Mouse (Mus musculus) ES-E14 (cell line): Measurements from ENCODE around the gene Otogl. TPM values are rescaled to one million over a fixed set of nuclear protein-coding genes. Genes with fewer than 3 reads are reported as not detected.

Experiments used
- DNase-seq: peaks from one replicate; pipeline ENCODE4 v3.0.0-alpha.2; 2013; ENCODE audit warnings: low read depth, low spot score
- H3K27ac ChIP-seq: 2 replicates; pipeline ENCODE4 v1.5.1; 2012; ENCODE audit warnings: low read depth, mild to moderate bottlenecking, low read length, moderate library complexity, mixed read lengths; ENCODE audit not compliant: poor library complexity, insufficient read depth, severe bottlenecking
- H3K36me3 ChIP-seq: 2 replicates; pipeline ENCODE4 v1.6.1; 2012; ENCODE audit warnings: mild to moderate bottlenecking, low read length, moderate library complexity, mixed read lengths; ENCODE audit not compliant: control insufficient read depth, poor library complexity, insufficient read depth, severe bottlenecking
- H3K4me1 ChIP-seq, 2 experiments: fragments of 150-350 bp in 1 of 2; sonication (generic) in 1 of 2; 2 replicates each; pipeline ENCODE4 v1.6.1; 2012; ENCODE audit warnings: low read length in 2 of 2, mild to moderate bottlenecking in 1 of 2, mixed read lengths in 1 of 2; ENCODE audit not compliant: control insufficient read depth in 2 of 2, insufficient read depth in 2 of 2, poor library complexity in 1 of 2
- H3K4me3 ChIP-seq, 2 experiments: fragments of 150-350 bp in 1 of 2; sonication (generic) in 1 of 2; 2 replicates each; pipeline ENCODE4 v1.5.1; 2012; ENCODE audit warnings: low read length in 2 of 2, low read depth in 1 of 2, mild to moderate bottlenecking in 1 of 2, mixed read lengths in 1 of 2; ENCODE audit not compliant: insufficient read depth in 1 of 2, poor library complexity in 1 of 2, severe bottlenecking in 1 of 2
- H3K9ac ChIP-seq: 2 replicates; pipeline ENCODE4 v1.6.1; 2012; ENCODE audit warnings: low read depth, mild to moderate bottlenecking, low read length, mixed read lengths; ENCODE audit not compliant: poor library complexity, insufficient read depth, severe bottlenecking
- H3K9me3 ChIP-seq: fragments of 150-350 bp; sonication (generic); 2 replicates; pipeline ENCODE4 v1.6.1; 2012; ENCODE audit warnings: low read depth, mild to moderate bottlenecking, low read length; ENCODE audit not compliant: control insufficient read depth, insufficient read depth
- CHD2 ChIP-seq: IDR thresholded peaks from 2 replicates; pipeline ENCODE4 v1.6.1; 2014; ENCODE audit warnings: mild to moderate bottlenecking, low read depth, low read length, inconsistent platforms
- HCFC1 ChIP-seq: IDR thresholded peaks from 2 replicates; pipeline ENCODE4 v1.6.1; 2012; ENCODE audit warnings: low read length, inconsistent platforms, borderline replicate concordance; ENCODE audit not compliant: insufficient read depth
- MAFK ChIP-seq: IDR thresholded peaks from 2 replicates; pipeline ENCODE4 v1.6.1; 2014; ENCODE audit warnings: mild to moderate bottlenecking, low read depth, low read length, inconsistent platforms; ENCODE audit not compliant: insufficient read depth
- ZC3H11A ChIP-seq: IDR thresholded peaks from 2 replicates; pipeline ENCODE4 v1.6.1; 2012; ENCODE audit warnings: low read depth, mild to moderate bottlenecking, inconsistent platforms, low read length, borderline replicate concordance
- ZNF384 ChIP-seq: IDR thresholded peaks from 2 replicates; pipeline ENCODE4 v1.6.1; 2012; ENCODE audit warnings: low read depth, low read length, inconsistent platforms
- in situ Hi-C, 2 experiments: fragments of 600-800 bp; cut with MboI; formaldehyde crosslinking; loops; one replicate each; pipeline ENCODE4 v1.15.1; 2025; ENCODE audit warnings: low sequenced_read_pairs in 2 of 2, inconsistent platforms in 1 of 2; ENCODE audit not compliant: unreplicated experiment in 2 of 2
- total RNA-seq: library from RNA; depleted of rRNA; stranded (reverse); fragments of 300-350 nt; gene quantifications from 2 replicates; pipeline ENCODE4 v1.2.3, GENCODE M21; 2012

The Otogl gene
- total RNA-seq, 1 experiment: under 0.01 TPM

- H3K36me3 ChIP-seq: no peaks in the 10 kb centered on the region
- no peak overlapping the region for H3K4me3 ChIP-seq
- H3K27ac ChIP-seq: no peak overlapping the region
- no peak for TF ChIP-seq MAFK
- no peak for TF ChIP-seq CHD2
- TF ChIP-seq ZC3H11A: no peak
- TF ChIP-seq HCFC1: no peak
- no peak for TF ChIP-seq ZNF384
- no peaks in the 10 kb centered on the region for H3K9me3 ChIP-seq
- H3K9ac ChIP-seq: no peak overlapping the region
- H3K4me1 ChIP-seq: no peaks in the 10 kb centered on the region
- in situ Hi-C loops: no loop called here
- DNase-seq: no peak
Measured at GRCm38 (mm10) chr10:107834452-107835239, 77.3 kb downstream of the Otogl start.

GRCm38 (mm10) chr10:107829151-107829550 lies 82.8 kb downstream of the Otogl start:
- Histone ChIP-seq H3K36me3 (no peaks in the 10 kb centered on the region), H3K9ac (no peak overlapping the region), H3K4me1 (no peaks in the 10 kb centered on the region), H3K27ac (no peak overlapping the region), H3K4me3 (no peak overlapping the region), H3K9me3 (no peaks in the 10 kb centered on the region)
- in situ Hi-C loops: no loop called here
- DNase-seq: no peak
- TF ChIP-seq HCFC1 (no peak), ZC3H11A (no peak)

GRCm38 (mm10) chr10:107813814-107814483 lies 98.0 kb downstream of the Otogl start:
- no peaks in the 10 kb centered on the region for H3K4me1 ChIP-seq
- DNase-seq: no peak
- no peak overlapping the region for H3K4me3 ChIP-seq
- no peaks in the 10 kb centered on the region for H3K36me3 ChIP-seq
- no peaks in the 10 kb centered on the region for H3K9me3 ChIP-seq
- TF ChIP-seq CHD2 (no peak), ZC3H11A (no peak), MAFK (no peak), ZNF384 (no peak)
- no peak overlapping the region for H3K9ac ChIP-seq
- no peak overlapping the region for H3K27ac ChIP-seq
- in situ Hi-C loops: no loop called here

GRCm38 (mm10) chr10:107810649-107811398 lies 101.1 kb downstream of the Otogl start:
- DNase-seq: no peak
- no peak overlapping the region for H3K4me3 ChIP-seq
- H3K27ac ChIP-seq: no peak overlapping the region
- no peaks in the 10 kb centered on the region for H3K36me3 ChIP-seq
- no peak overlapping the region for H3K9ac ChIP-seq
- H3K9me3 ChIP-seq: no peaks in the 10 kb centered on the region
- no peaks in the 10 kb centered on the region for H3K4me1 ChIP-seq
- TF ChIP-seq MAFK (no peak), CHD2 (no peak), ZNF384 (no peak), HCFC1 (no peak), ZC3H11A (no peak)
- in situ Hi-C loops: no loop called here
